Mouse (Mus musculus): Measurements from ENCODE around the gene Tbc1d1. TPM values are rescaled to one million over a fixed set of nuclear protein-coding genes. Genes with fewer than 3 reads are reported as not detected.

Tbc1d1 gene
- total and polyA plus RNA-seq, 3 experiments, result 26.0 to 38.6 (median 31.9) TPM

DNA sequence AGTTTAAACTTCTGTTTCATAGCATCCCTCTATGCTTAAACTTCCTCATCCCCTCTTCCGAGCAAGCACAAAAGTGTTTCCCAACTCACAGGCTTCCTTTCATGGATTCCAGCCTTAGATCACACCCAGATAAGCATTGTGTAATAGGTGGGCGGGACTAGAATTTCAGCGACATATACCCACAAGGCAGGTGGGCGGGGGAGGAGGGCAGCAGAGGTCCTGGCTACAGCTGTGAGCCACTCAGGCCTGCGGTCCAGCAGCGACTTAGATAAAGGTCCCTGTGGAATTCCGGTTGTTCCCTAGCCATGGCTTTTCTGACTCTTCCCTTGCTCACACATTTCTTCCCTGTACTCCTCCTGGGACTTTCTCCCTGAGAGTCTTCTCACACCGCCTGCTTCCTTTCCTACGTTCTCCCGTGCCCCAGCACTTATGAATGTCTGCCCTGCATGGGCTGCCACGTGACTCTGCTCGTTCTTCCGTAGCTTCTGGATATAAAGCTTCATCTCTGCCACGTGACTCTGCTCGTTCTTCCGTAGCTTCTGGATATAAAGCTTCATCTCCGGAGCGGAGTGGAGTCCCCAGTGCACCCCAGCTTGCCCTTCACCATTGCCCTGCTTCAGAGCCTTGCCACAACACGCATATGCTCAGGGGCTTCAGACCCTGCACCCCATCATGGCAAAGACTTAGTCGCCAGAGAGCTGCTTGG is 142.4 kb downstream of the Tbc1d1 start:
- TF ChIP-seq UBTF (IDR thresholded peaks at IDR 0.05; ENCODE audit: low read depth, low read length), result no peak
- TF ChIP-seq CHD1 (IDR thresholded peaks at IDR 0.05; ENCODE audit: low read depth, low read length), result no peak
- TF ChIP-seq JUND (conservative IDR thresholded peaks at IDR 0.05; ENCODE audit: low read depth, low read length), result no peak
- TF ChIP-seq NELFE (IDR thresholded peaks at IDR 0.05; ENCODE audit: low read depth, low read length), result no peak
- TF ChIP-seq JUN (IDR thresholded peaks at IDR 0.05; ENCODE audit: insufficient read depth, low read depth, low read length), result no peak
- TF ChIP-seq RCOR1 (conservative IDR thresholded peaks at IDR 0.05; ENCODE audit: low read depth, low read length), result no peak
- no peak for TF ChIP-seq ZC3H11A (IDR thresholded peaks at IDR 0.05; ENCODE audit: low read depth, low read length)
- no peak for TF ChIP-seq IRF4 (IDR thresholded peaks at IDR 0.05; ENCODE audit: low read depth, low read length)
- TF ChIP-seq KAT2A (IDR thresholded peaks at IDR 0.05; ENCODE audit: insufficient replicate concordance, low read length), result no peak
- no peak for TF ChIP-seq MXI1 (IDR thresholded peaks at IDR 0.05; ENCODE audit: low read depth, low read length)
- no peak for TF ChIP-seq PAX5 (IDR thresholded peaks at IDR 0.05; ENCODE audit: low read length)
- no peak for TF ChIP-seq MAX (IDR thresholded peaks at IDR 0.05; ENCODE audit: low read length)
- TF ChIP-seq RAD21 (IDR thresholded peaks at IDR 0.05; ENCODE audit: low read depth, low read length), result no peak
- TF ChIP-seq BHLHE40 (IDR thresholded peaks at IDR 0.05; ENCODE audit: low read depth, low read length), result no peak
- no peak for TF ChIP-seq TBP (conservative IDR thresholded peaks at IDR 0.05; ENCODE audit: low read depth, low read length)
- Histone ChIP-seq H3K4me1 (ENCODE audit: control insufficient read depth in 1 of 2, insufficient read depth in 2 of 2) (peaks cover 19 to 50% of the 10 kb centered on the region in 2 experiments), H3K9me3 (replicated peaks; ENCODE audit: low read length) (no peaks in the 10 kb centered on the region), H3K79me2 (replicated peaks; ENCODE audit: control insufficient read depth, extremely low read depth, insufficient read depth, poor library complexity, severe bottlenecking) (no peaks in the 10 kb centered on the region), H3K4me3 (replicated peaks in 1 of 3; ENCODE audit: low read depth in 2 of 3, low read length in 2 of 3, poor library complexity in 1 of 3) (no peak overlapping the region), H3K36me3 (replicated peaks in 1 of 2; ENCODE audit: control insufficient read depth in 1 of 2, insufficient read depth in 1 of 2, low read length in 1 of 2) (peaks cover 14 to 75% of the 10 kb centered on the region in 2 experiments), H3K27ac (ENCODE audit: insufficient read depth, low read depth) (no peak overlapping the region), H3K27me3 (replicated peaks) (no peaks in the 10 kb centered on the region), H3K4me2 (ENCODE audit: insufficient read depth, low read depth, poor library complexity, severe bottlenecking) (no peak overlapping the region), H3K9ac (ENCODE audit: insufficient read depth, low read depth) (no peak overlapping the region)
- no peak for DNase-seq (ENCODE audit: extremely low read depth)
- dilution Hi-C loops (cut with MboI; ENCODE audit: extremely low pct_ligation_motif_present, extremely low pct_unique_long_range_greater_than_20kb, low sequenced_read_pairs) (no loop called here), in situ Hi-C loops (cut with MboI; ENCODE audit: low pct_ligation_motif_present, low pct_unique_long_range_greater_than_20kb, low sequenced_read_pairs) (no loop called here)

DNA sequence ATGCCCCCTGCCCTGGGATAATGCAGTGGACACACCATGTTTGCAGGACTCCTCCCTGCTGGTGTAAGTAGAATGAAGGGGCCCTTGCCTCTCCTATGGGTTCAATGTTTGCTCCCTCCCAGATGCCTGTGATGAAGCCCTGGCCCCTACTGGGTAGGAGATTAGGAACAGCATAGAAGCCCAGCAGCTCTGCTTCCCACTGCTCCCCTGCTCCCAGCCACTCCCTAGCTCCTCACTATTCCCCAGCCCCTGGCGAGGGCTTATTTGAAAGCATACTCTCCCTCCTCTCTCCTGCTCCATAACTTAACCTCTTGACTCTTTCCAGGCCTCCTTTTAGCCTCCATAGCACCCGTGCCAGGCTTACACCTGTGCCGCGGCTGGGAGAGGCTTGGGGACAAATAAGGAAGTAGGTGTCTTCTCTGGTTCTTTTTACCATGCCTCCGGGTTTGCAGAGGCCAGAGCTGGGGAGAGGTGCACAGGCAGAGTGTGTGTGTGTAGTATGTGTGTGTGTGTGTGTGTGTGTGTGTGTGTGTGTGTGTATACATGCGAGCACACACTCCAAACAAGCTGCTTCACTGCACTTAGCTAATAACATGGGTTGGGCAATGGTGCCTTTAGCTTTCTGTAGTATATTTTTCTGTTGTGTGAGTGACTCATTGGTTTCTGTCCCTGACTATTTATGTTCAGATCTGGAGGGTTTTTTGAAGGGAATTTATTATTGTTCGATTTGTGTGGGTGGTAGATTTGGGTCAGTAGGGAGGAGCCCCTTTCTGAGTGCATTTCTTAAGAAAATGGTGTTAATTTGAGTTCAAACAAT is 143.6 kb downstream of the Tbc1d1 start:
- dilution Hi-C loops (cut with MboI; ENCODE audit: extremely low pct_ligation_motif_present, extremely low pct_unique_long_range_greater_than_20kb, low sequenced_read_pairs) (no loop called here), in situ Hi-C loops (cut with MboI; ENCODE audit: low pct_ligation_motif_present, low pct_unique_long_range_greater_than_20kb, low sequenced_read_pairs) (no loop called here)
- no peaks in the 10 kb centered on the region for H3K27me3 ChIP-seq (replicated peaks)
- DNase-seq (ENCODE audit: extremely low read depth), result no peak
- H3K27ac ChIP-seq (ENCODE audit: insufficient read depth, low read depth), result no peak overlapping the region
- H3K9ac ChIP-seq (ENCODE audit: insufficient read depth, low read depth), result no peak overlapping the region
- no peaks in the 10 kb centered on the region for H3K79me2 ChIP-seq (replicated peaks; ENCODE audit: control insufficient read depth, extremely low read depth, insufficient read depth, poor library complexity, severe bottlenecking)
- TF ChIP-seq ZKSCAN1 (IDR thresholded peaks at IDR 0.05; ENCODE audit: borderline replicate concordance, low read depth, low read length) (no peak), E2F4 (IDR thresholded peaks at IDR 0.05; ENCODE audit: insufficient replicate concordance, low read depth, low read length) (no peak), NRF1 (IDR thresholded peaks at IDR 0.05; ENCODE audit: low read depth, low read length) (no peak), ELF1 (IDR thresholded peaks at IDR 0.05; ENCODE audit: low read depth, low read length) (no peak), PAX5 (IDR thresholded peaks at IDR 0.05; ENCODE audit: low read length) (no peak), MAFK (IDR thresholded peaks at IDR 0.05; ENCODE audit: insufficient replicate concordance, low read length) (no peak), EP300 (IDR thresholded peaks at IDR 0.05; ENCODE audit: low read length) (no peak), MXI1 (IDR thresholded peaks at IDR 0.05; ENCODE audit: low read depth, low read length) (no peak), CHD1 (IDR thresholded peaks at IDR 0.05; ENCODE audit: low read depth, low read length) (no peak), JUN (IDR thresholded peaks at IDR 0.05; ENCODE audit: insufficient read depth, low read depth, low read length) (no peak), SMC3 (IDR thresholded peaks at IDR 0.05; ENCODE audit: low read depth, low read length) (no peak), USF2 (conservative IDR thresholded peaks at IDR 0.05; ENCODE audit: low read depth, low read length) (no peak), HCFC1 (IDR thresholded peaks at IDR 0.05; ENCODE audit: low read depth, low read length) (no peak), MAZ (IDR thresholded peaks at IDR 0.05; ENCODE audit: low read depth, low read length) (no peak), CHD2 (IDR thresholded peaks at IDR 0.05; ENCODE audit: low read length) (no peak), UBTF (IDR thresholded peaks at IDR 0.05; ENCODE audit: low read depth, low read length) (no peak), ETS1 (conservative IDR thresholded peaks at IDR 0.05; ENCODE audit: low read depth, low read length) (no peak), TBP (conservative IDR thresholded peaks at IDR 0.05; ENCODE audit: low read depth, low read length) (no peak), CTCF (conservative IDR thresholded peaks at IDR 0.05 in 1 of 2, IDR thresholded peaks at IDR 0.05 in 1 of 2; ENCODE audit: low read depth in 2 of 2, low read length in 2 of 2) (no peak)
- H3K9me3 ChIP-seq (replicated peaks; ENCODE audit: low read length), result no peaks in the 10 kb centered on the region
- peaks cover 19 to 58% of the 10 kb centered on the region in 2 experiments for H3K4me1 ChIP-seq (ENCODE audit: control insufficient read depth in 1 of 2, insufficient read depth in 2 of 2)
- no peak overlapping the region for H3K4me2 ChIP-seq (ENCODE audit: insufficient read depth, low read depth, poor library complexity, severe bottlenecking)
- peaks cover 9 to 68% of the 10 kb centered on the region in 2 experiments for H3K36me3 ChIP-seq (replicated peaks in 1 of 2; ENCODE audit: control insufficient read depth in 1 of 2, insufficient read depth in 1 of 2, low read length in 1 of 2)
- no peak overlapping the region for H3K4me3 ChIP-seq (replicated peaks in 1 of 3; ENCODE audit: low read depth in 2 of 3, low read length in 2 of 3, poor library complexity in 1 of 3)
